Mouse (Mus musculus): Measurements from ENCODE around the gene Rps27rt.

- TF ChIP-seq CTCF (IDR thresholded peaks at IDR 0.05; ENCODE audit: borderline replicate concordance, control insufficient read depth, extremely low read depth, insufficient read depth, low read length, poor library complexity) (no peak), POLR2A (IDR thresholded peaks at IDR 0.05; ENCODE audit: control insufficient read depth, extremely low read depth, insufficient read depth, low read length, poor library complexity) (no peak)
Observed at GRCm38 (mm10) chr9:114990421-114990820, 7.9 kb upstream of the Rps27rt start.

Data from thymus, adult 2 months (tissue).